Mouse (Mus musculus) testis, adult 2 months (tissue): ENCODE measurements around the gene Xlr5a.
"Not testable (repeated sequence)": the region's sequence is repeated elsewhere in the genome, so short reads cannot be mapped to it uniquely, and the experiment has no call there.

Experiments
- CTCF ChIP-seq: fragments of 200-500 bp; IDR thresholded peaks from 2 replicates; pipeline ENCODE4 v1.5.1; 2012; ENCODE audit warnings: low read depth, mild to moderate bottlenecking, inconsistent platforms, low read length, moderate library complexity; ENCODE audit not compliant: control insufficient read depth, insufficient read depth, insufficient replicate concordance
- POLR2A ChIP-seq: fragments of 200-500 bp; IDR thresholded peaks from 2 replicates; pipeline ENCODE4 v1.6.1; 2012; ENCODE audit warnings: low read depth, mild to moderate bottlenecking, inconsistent platforms, low read length, moderate library complexity; ENCODE audit not compliant: control insufficient read depth

DNA sequence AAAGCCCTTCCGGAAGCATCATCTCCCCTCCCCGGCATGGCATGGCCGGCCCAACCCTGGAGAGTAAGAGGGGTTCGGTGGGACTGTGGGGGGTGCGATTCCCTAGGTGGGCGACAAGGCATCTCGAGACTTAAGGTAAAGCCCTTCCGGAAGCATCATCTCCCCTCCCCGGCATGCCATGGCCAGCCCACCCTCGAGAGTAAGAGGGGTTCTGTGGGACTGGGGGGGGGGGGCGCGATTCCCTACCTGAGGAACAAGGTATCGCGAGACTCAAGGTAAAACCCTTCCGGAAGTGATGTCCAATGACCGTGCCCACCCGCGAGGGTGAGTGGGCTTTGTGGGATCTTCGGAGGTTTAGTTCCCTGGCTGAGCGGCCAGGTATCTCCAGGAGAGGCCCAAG lies 144.3 kb downstream of the Xlr5a start, which contains the start of gene Xlr5b:
- TF ChIP-seq CTCF, POLR2A: not testable (repeated sequence)
